Mouse (Mus musculus) forebrain, postnatal 0 days (tissue): Measurements from ENCODE around the gene Avpi1. TPM values are rescaled to one million over a fixed set of nuclear protein-coding genes. Genes with fewer than 3 reads are reported as not detected.

Source experiments
- ATAC-seq: fragments of 200-750 bp; cut with Nextera tagmentation; 2 replicates; pipeline ENCODE4 v1.8.0; 2017; ENCODE audit warnings: mild to moderate bottlenecking, moderate library complexity
- DNase-seq: peaks from one replicate; pipeline ENCODE4 v3.0.0-alpha.2; 2015
- H3K27ac ChIP-seq: fragments of 300-500 bp; sonication (generic); 2 replicates; pipeline ENCODE4 v1.5.1; 2014; ENCODE audit warnings: low read depth, mild to moderate bottlenecking, antibody characterized with exemption, low read length, moderate library complexity, mixed read lengths
- H3K27me3 ChIP-seq: fragments of 300-500 bp; sonication (generic); 2 replicates; pipeline ENCODE4 v1.6.1; 2014; ENCODE audit warnings: mild to moderate bottlenecking, low read length, mixed read lengths; ENCODE audit not compliant: insufficient read depth
- H3K36me3 ChIP-seq: fragments of 300-500 bp; sonication (generic); 2 replicates; pipeline ENCODE4 v1.6.1; 2014; ENCODE audit warnings: mild to moderate bottlenecking, moderate library complexity; ENCODE audit not compliant: insufficient read depth
- H3K4me1 ChIP-seq: fragments of 300-500 bp; sonication (generic); 2 replicates; pipeline ENCODE4 v1.6.1; 2014; ENCODE audit warnings: antibody characterized with exemption; ENCODE audit not compliant: insufficient read depth
- H3K4me2 ChIP-seq: fragments of 300-500 bp; sonication (generic); 2 replicates; pipeline ENCODE4 v1.6.1; 2014; ENCODE audit warnings: low read depth, mild to moderate bottlenecking, moderate library complexity
- H3K4me3 ChIP-seq: fragments of 300-500 bp; sonication (generic); 2 replicates; pipeline ENCODE4 v1.5.1; 2014; ENCODE audit warnings: low read depth, low read length, mixed read lengths
- H3K9ac ChIP-seq: fragments of 300-500 bp; sonication (generic); 2 replicates; pipeline ENCODE4 v1.6.1; 2014; ENCODE audit warnings: mild to moderate bottlenecking
- H3K9me3 ChIP-seq: fragments of 300-500 bp; sonication (generic); 2 replicates; pipeline ENCODE4 v1.6.1; 2016; ENCODE audit warnings: low read length
- CTCF ChIP-seq: sonication (generic); IDR thresholded peaks from 2 replicates; pipeline ENCODE4 v1.5.1; 2016; ENCODE audit warnings: antibody characterized with exemption, control low read depth, low read depth
- WGBS: fragments of 180-500 bp; shearing (Covaris S2); extraction: QIAGEN DNeasy Blood & Tissue Kit; methylation state at CpG from one replicate; pipeline ENCODE4 v1.1.7; 2014; 5-methylcytosine and 5-hydroxymethylcytosine counted together
- polyA plus RNA-seq: library from polyadenylated mRNA; unstranded; fragments of >200 nt; fragmentation: Nextera tagmentation; extraction: Ambion mirVana; gene quantifications from 2 replicates; pipeline ENCODE4 v1.2.1, GENCODE M21; 2015
- total RNA-seq: library from RNA; depleted of rRNA; stranded (reverse); fragments of >200 nt; gene quantifications from 2 replicates; pipeline ENCODE4 v1.2.3, GENCODE M21; 2014; rRNA removed

Avpi1 gene
- total and polyA plus RNA-seq, 2 experiments from 2014 or later = 9.5 to 14.3 TPM

DNA sequence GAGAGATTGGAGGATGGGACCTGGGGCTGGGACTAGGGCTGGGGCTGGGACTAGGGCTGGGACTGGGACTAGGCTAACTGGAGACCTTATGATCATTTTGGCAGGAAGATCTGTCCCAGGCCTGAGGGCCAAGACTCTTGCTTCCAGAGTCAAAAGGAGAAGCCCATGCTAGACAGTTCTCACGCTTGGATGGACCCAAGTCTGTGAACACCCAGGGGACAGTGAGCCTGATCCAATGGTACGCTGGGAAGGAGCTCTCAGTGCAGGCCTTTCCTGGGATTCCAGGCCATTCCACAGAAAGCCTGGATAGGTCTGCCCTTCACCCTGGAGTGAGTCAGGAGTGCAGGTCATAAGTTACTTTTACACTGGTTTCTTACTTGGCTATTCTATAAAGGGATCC is 53.8 kb downstream of the Avpi1 start:
- Histone ChIP-seq H3K9ac (no peak overlapping the region), H3K9me3 (no peaks in the 10 kb centered on the region), H3K27me3 (no peaks in the 10 kb centered on the region), H3K4me1 (no peaks in the 10 kb centered on the region), H3K4me2 (no peak overlapping the region), H3K4me3 (no peak overlapping the region), H3K27ac (no peak overlapping the region), H3K36me3 (peaks cover 47% of the 10 kb centered on the region)
- TF ChIP-seq CTCF = no peak
- no peak for DNase-seq
- 82% methylated on average over 2 of the region's 2 CpGs for WGBS
- no peak for ATAC-seq

Other genes starting within 250 kb of the Avpi1 start
- 17.0 and 19.5 TPM in 2 replicates for gene Rrp12, start 232.9 kb downstream of the Avpi1 start, total RNA-seq
- gene Rrp12, start 232.9 kb downstream of the Avpi1 start, polyA plus RNA-seq = 12.3 and 14.4 TPM in 2 replicates
- gene Pgam1, start 217.1 kb downstream of the Avpi1 start, total RNA-seq = 400 and 416 TPM in 2 replicates
- gene Pgam1, start 217.1 kb downstream of the Avpi1 start, polyA plus RNA-seq = 501 and 537 TPM in 2 replicates
- gene Exosc1, start 195.6 kb downstream of the Avpi1 start, total RNA-seq = 29.6 and 33.3 TPM in 2 replicates
- gene Exosc1, start 195.6 kb downstream of the Avpi1 start, polyA plus RNA-seq = 69.4 and 71.0 TPM in 2 replicates
- 53.3 and 58.6 TPM in 2 replicates for gene Zdhhc16, start 195.6 kb downstream of the Avpi1 start, total RNA-seq
- gene Zdhhc16, start 195.6 kb downstream of the Avpi1 start, polyA plus RNA-seq = 96.8 and 97.4 TPM in 2 replicates
- 42.2 and 66.5 TPM in 2 replicates for gene Mms19, start 147.9 kb downstream of the Avpi1 start, total RNA-seq
- gene Mms19, start 147.9 kb downstream of the Avpi1 start, polyA plus RNA-seq = 17.4 and 25.8 TPM in 2 replicates
- gene Ubtd1, start 147.3 kb downstream of the Avpi1 start, total RNA-seq = 18.7 and 22.2 TPM in 2 replicates
- gene Ubtd1, start 147.3 kb downstream of the Avpi1 start, polyA plus RNA-seq = 12.2 and 13.3 TPM in 2 replicates
- 0.69 TPM in 1 of 2 replicates, not detected in the other for gene Ankrd2, start 93.1 kb downstream of the Avpi1 start, total RNA-seq
- 1.2 and 1.4 TPM in 2 replicates for gene Ankrd2, start 93.1 kb downstream of the Avpi1 start, polyA plus RNA-seq
- gene Hoga1, start 83.4 kb downstream of the Avpi1 start, total RNA-seq = 3.3 and 3.6 TPM in 2 replicates
- 2.8 and 3.5 TPM in 2 replicates for gene Hoga1, start 83.4 kb downstream of the Avpi1 start, polyA plus RNA-seq
- gene 4933411K16Rik, start 76.8 kb downstream of the Avpi1 start, total RNA-seq = 0.15 and 0.24 TPM in 2 replicates
- gene 4933411K16Rik, start 76.8 kb downstream of the Avpi1 start, polyA plus RNA-seq = not detected in 2 replicates
- gene Morn4, start 42.7 kb downstream of the Avpi1 start, total RNA-seq = 55.9 and 57.0 TPM in 2 replicates
- 150 and 167 TPM in 2 replicates for gene Morn4, start 42.7 kb downstream of the Avpi1 start, polyA plus RNA-seq
- gene Pi4k2a, start 38.6 kb downstream of the Avpi1 start, total RNA-seq = 13.7 and 16.3 TPM in 2 replicates
- 29.7 and 34.1 TPM in 2 replicates for gene Pi4k2a, start 38.6 kb downstream of the Avpi1 start, polyA plus RNA-seq
- gene Marveld1, start 18.3 kb upstream of the Avpi1 start, total RNA-seq = 8.2 and 11.9 TPM in 2 replicates
- gene Marveld1, start 18.3 kb upstream of the Avpi1 start, polyA plus RNA-seq = 2.9 and 4.3 TPM in 2 replicates
- 70.8 and 94.4 TPM in 2 replicates for gene Zfyve27, start 34.9 kb upstream of the Avpi1 start, total RNA-seq
- 32.4 and 44.1 TPM in 2 replicates for gene Zfyve27, start 34.9 kb upstream of the Avpi1 start, polyA plus RNA-seq
- gene Sfrp5, start 73.2 kb upstream of the Avpi1 start, total RNA-seq = 1.8 and 3.7 TPM in 2 replicates
- 2.7 and 3.4 TPM in 2 replicates for gene Sfrp5, start 73.2 kb upstream of the Avpi1 start, polyA plus RNA-seq
- 79.1 and 90.1 TPM in 2 replicates for gene Golga7b, start 118.5 kb upstream of the Avpi1 start, total RNA-seq
- gene Golga7b, start 118.5 kb upstream of the Avpi1 start, polyA plus RNA-seq = 44.7 and 61.4 TPM in 2 replicates